ENCODE assay signal across 29 mouse cellular contexts in the genomic region with DNA sequence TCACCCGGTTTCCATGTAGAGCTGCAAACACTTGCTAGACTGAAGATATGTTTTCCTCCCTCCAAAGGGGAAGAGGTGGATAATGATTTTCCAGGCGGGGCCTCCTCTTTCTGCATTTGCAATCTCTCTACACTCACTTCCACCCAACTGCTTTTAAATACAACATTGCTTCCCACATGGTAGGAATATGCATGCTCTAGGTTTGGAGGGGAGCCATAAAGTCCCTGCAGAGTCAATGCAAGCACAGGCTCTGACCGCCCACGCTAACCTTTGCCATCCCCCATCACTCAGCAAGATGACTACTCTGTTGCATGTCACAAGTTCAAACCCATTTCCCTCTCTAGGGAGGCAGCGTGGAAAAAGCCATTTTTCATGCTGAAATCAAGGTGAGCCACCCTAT.
DNase-seq lines count a peak whose midpoint lies in the region; ATAC-seq and TF ChIP-seq lines count a peak whose summit lies in the region.
"Had no signal": no experiment of that assay in that cellular context is flagged by ENCODE, and none has a peak within 500 bp of the region (broad histone marks: within the 10 kb centered on the region; RNA-seq: fewer than 3 reads in every experiment).

No protein-coding gene starts in this region.

- H3K4me3 ChIP-seq in kidney, postnatal 0 days (replicated peaks; ENCODE audit: low read depth, low read length) = no peak overlapping the region
- no peak overlapping the region for H3K4me3 ChIP-seq in left cerebral cortex, adult 2 months
- no peak overlapping the region for H3K4me3 ChIP-seq in intestine, embryonic 16.5 days (ENCODE audit: low read length)
- H3K4me3 ChIP-seq: embryonic facial prominence, embryonic 13.5 days; embryonic facial prominence, embryonic 15.5 days; erythroblast, embryonic 14.5 days; forebrain, embryonic 10.5 days; forebrain, embryonic 12.5 days had no signal

- no peaks in the 10 kb centered on the region for H3K4me1 ChIP-seq in kidney, postnatal 0 days (replicated peaks; ENCODE audit: insufficient read depth, low read length)
- no peaks in the 10 kb centered on the region for H3K4me1 ChIP-seq in intestine, embryonic 16.5 days (ENCODE audit: control insufficient read depth, insufficient read depth, low read length)
- H3K4me1 ChIP-seq: embryonic facial prominence, embryonic 13.5 days; embryonic facial prominence, embryonic 15.5 days; forebrain, embryonic 10.5 days; forebrain, embryonic 12.5 days had no signal

- no peak overlapping the region for H3K9ac ChIP-seq in kidney, postnatal 0 days (ENCODE audit: low read depth, low read length)
- H3K9ac ChIP-seq in intestine, embryonic 16.5 days (ENCODE audit: low read depth, low read length) = no peak overlapping the region
- H3K9ac ChIP-seq: embryonic facial prominence, embryonic 13.5 days; embryonic facial prominence, embryonic 15.5 days; forebrain, embryonic 12.5 days had no signal

- H3K9me3 ChIP-seq in kidney, postnatal 0 days (replicated peaks; ENCODE audit: low read length) = no peaks in the 10 kb centered on the region
- H3K9me3 ChIP-seq in intestine, embryonic 16.5 days (ENCODE audit: control insufficient read depth, low read length) = no peaks in the 10 kb centered on the region
- H3K9me3 ChIP-seq: embryonic facial prominence, embryonic 13.5 days; embryonic facial prominence, embryonic 15.5 days; forebrain, embryonic 10.5 days; forebrain, embryonic 12.5 days had no signal

- no peak overlapping the region for H3K4me2 ChIP-seq in kidney, postnatal 0 days (ENCODE audit: low read length)
- no peak overlapping the region for H3K4me2 ChIP-seq in intestine, embryonic 16.5 days (ENCODE audit: low read depth, low read length)
- H3K4me2 ChIP-seq: embryonic facial prominence, embryonic 13.5 days; embryonic facial prominence, embryonic 15.5 days; forebrain, embryonic 12.5 days had no signal

- WGBS in kidney, postnatal 0 days = 51% methylated on average over 5 of the region's 5 CpGs
- WGBS in intestine, embryonic 16.5 days = 84% methylated on average over 5 of the region's 5 CpGs

- intact Hi-C loops in left cerebral cortex, adult 2 months (cut with DNase I) = loop anchor here (10.0 kb wide), 1 partner anchor 100 kb away; no protein-coding TSS in a partner anchor
- intact Hi-C loops in left cerebral cortex, postnatal 10 days (cut with DNase I) = loop anchor here (10.0 kb wide), 2 partner anchors 270 to 370 kb away; a partner anchor contains a TSS

- H3K27ac ChIP-seq in kidney, postnatal 0 days = no peak overlapping the region
- H3K27ac ChIP-seq in left cerebral cortex, adult 2 months = peak overlapping the region; percentile 47; the same call in 1 of the 2 replicates
- H3K27ac ChIP-seq in intestine, embryonic 16.5 days (ENCODE audit: low read length) = no peak overlapping the region
- H3K27ac ChIP-seq: embryonic facial prominence, embryonic 13.5 days; embryonic facial prominence, embryonic 15.5 days; forebrain, embryonic 10.5 days; forebrain, embryonic 12.5 days had no signal

- no peak for ATAC-seq in kidney, postnatal 0 days (replicated peaks; ENCODE audit: low FRiP score, low read depth)
- ATAC-seq in intestine, embryonic 16.5 days = no peak
- ATAC-seq: activated CD4-positive, CD25-positive, alpha-beta regulatory T cell, adult 4 months; CD4-positive, CD25-positive, alpha-beta regulatory T cell, adult 4 months; forebrain, embryonic 14.5 days; Patski had no signal

- DNase-seq in heart, adult 11 months = peak; percentile 81
- no peak for DNase-seq in heart, postnatal 4 days
- peak; percentile 3 for DNase-seq in kidney, postnatal 0 days (ENCODE audit: low spot score)
- DNase-seq in kidney, postnatal 14 days = no peak
- no peak for DNase-seq in left cerebral cortex, adult 2 months (ENCODE audit: extremely low spot score in 1 of 2, low spot score in 2 of 2)
- DNase-seq in left cerebral cortex, postnatal 10 days (ENCODE audit: extremely low spot score in 1 of 2, low spot score in 2 of 2) = no peak
- DNase-seq in brain, adult 2 months (ENCODE audit: low read depth, low spot score) = peak; percentile 58
- DNase-seq: adrenal gland, adult 8-10 months; adrenal gland, postnatal 14 days; adrenal gland, postnatal 36 days; B cell, adult 2 months; cerebellum, adult 11 months; cerebellum, adult 18-20 months; cerebellum, adult 8-10 months; cerebellum, adult 9-11 months; cerebellum, postnatal 36 days; embryo, embryonic 11 days had no signal

- H3K27me3 ChIP-seq in kidney, postnatal 0 days (ENCODE audit: insufficient read depth, low read length) = no peaks in the 10 kb centered on the region
- H3K27me3 ChIP-seq in intestine, embryonic 16.5 days (replicated peaks; ENCODE audit: control insufficient read depth, insufficient read depth, low read length) = no peaks in the 10 kb centered on the region
- H3K27me3 ChIP-seq: CH12.LX; embryonic facial prominence, embryonic 13.5 days; embryonic facial prominence, embryonic 15.5 days; forebrain, embryonic 12.5 days; Patski had no signal

- no peaks in the 10 kb centered on the region for H3K36me3 ChIP-seq in kidney, postnatal 0 days (ENCODE audit: insufficient read depth, low read length)
- no peaks in the 10 kb centered on the region for H3K36me3 ChIP-seq in intestine, embryonic 16.5 days (ENCODE audit: control insufficient read depth, insufficient read depth, low read length)
- H3K36me3 ChIP-seq: embryonic facial prominence, embryonic 13.5 days; embryonic facial prominence, embryonic 15.5 days; forebrain, embryonic 10.5 days; forebrain, embryonic 12.5 days; G1E had no signal

- no peak for TF ChIP-seq CTCF in kidney, postnatal 0 days (IDR thresholded peaks at IDR 0.05; ENCODE audit: low read depth)
- no peak for TF ChIP-seq CTCF in left cerebral cortex, adult 2 months (IDR thresholded peaks at IDR 0.05)

Comparison
In these comparisons a context has a peak if more than half of its experiments do, and no peak if none do; other contexts are left out.
1. DNase-seq: peak in heart, adult 11 months (single experiment), kidney, postnatal 0 days (single experiment) and brain, adult 2 months (single experiment); none in heart, postnatal 4 days (single experiment), kidney, postnatal 14 days (single experiment), left cerebral cortex, adult 2 months (0 of 2) and left cerebral cortex, postnatal 10 days (0 of 2).